Mouse (Mus musculus) T-helper 2 cell (primary cell): Measurements from ENCODE around the gene Ikbke.
"Not testable (repeated sequence)": the region's sequence is repeated elsewhere in the genome, so short reads cannot be mapped to it uniquely, and the experiment has no call there.

ENCODE experiments used
- in situ Hi-C: fragments of 300-600 bp; cut with MboI, MseI; formaldehyde crosslinking; loops from one replicate; pipeline ENCODE4 v1.15.1; 2025; ENCODE audit warnings: high pct_unique_total_duplicates

Ikbke gene

GRCm38 (mm10) chr1:131279456-131279776 lies at the start of gene Ikbke:
Gene Ikbke (minus strand): TSS chr1:131279606.
- in situ Hi-C loops, result no loop called here

GRCm38 (mm10) chr1:131329093-131329492 lies 49.7 kb upstream of the Ikbke start:
- in situ Hi-C loops, result not testable (repeated sequence)

GRCm38 (mm10) chr1:131327167-131327566 lies 47.8 kb upstream of the Ikbke start:
- in situ Hi-C loops, result no loop called here

- in situ Hi-C loops, result no loop called here
Observed at GRCm38 (mm10) chr1:131324816-131325463, 45.5 kb upstream of the Ikbke start.

- in situ Hi-C loops, result no loop called here
Observed at GRCm38 (mm10) chr1:131319598-131320330, 40.4 kb upstream of the Ikbke start.

- in situ Hi-C loops, result no loop called here
Observed at GRCm38 (mm10) chr1:131318397-131318796, 39.0 kb upstream of the Ikbke start.

- in situ Hi-C loops, result no loop called here
Observed at GRCm38 (mm10) chr1:131317625-131318024, 38.2 kb upstream of the Ikbke start.

- in situ Hi-C loops, result no loop called here
Observed at GRCm38 (mm10) chr1:131311284-131311683, 31.9 kb upstream of the Ikbke start.

- in situ Hi-C loops, result no loop called here
Observed at GRCm38 (mm10) chr1:131310237-131310818, 30.9 kb upstream of the Ikbke start.

- in situ Hi-C loops, result no loop called here
Observed at GRCm38 (mm10) chr1:131300750-131301149, 21.3 kb upstream of the Ikbke start.

GRCm38 (mm10) chr1:131299788-131300187 lies 20.4 kb upstream of the Ikbke start:
- in situ Hi-C loops, result no loop called here

- in situ Hi-C loops, result no loop called here
Observed at GRCm38 (mm10) chr1:131299240-131299639, 19.8 kb upstream of the Ikbke start.

- in situ Hi-C loops, result no loop called here
Observed at GRCm38 (mm10) chr1:131298171-131298570, 18.8 kb upstream of the Ikbke start.

GRCm38 (mm10) chr1:131296726-131297125 lies 17.3 kb upstream of the Ikbke start:
- in situ Hi-C loops, result no loop called here

GRCm38 (mm10) chr1:131295200-131295599 lies 15.8 kb upstream of the Ikbke start:
- in situ Hi-C loops, result no loop called here

- in situ Hi-C loops, result no loop called here
Observed at GRCm38 (mm10) chr1:131293922-131294250, 14.5 kb upstream of the Ikbke start.

GRCm38 (mm10) chr1:131293221-131293921 lies 14.0 kb upstream of the Ikbke start:
- in situ Hi-C loops, result no loop called here

- in situ Hi-C loops, result no loop called here
Observed at GRCm38 (mm10) chr1:131290648-131291047, 11.2 kb upstream of the Ikbke start.

- in situ Hi-C loops, result loop anchor here (5.0 kb wide), 1 partner anchor 263 kb away; no protein-coding TSS in a partner anchor
Observed at GRCm38 (mm10) chr1:131288938-131289337, 9.5 kb upstream of the Ikbke start.

GRCm38 (mm10) chr1:131287267-131287666 lies 7.9 kb upstream of the Ikbke start:
- in situ Hi-C loops, result loop anchor here (5.0 kb wide), 1 partner anchor 265 kb away; no protein-coding TSS in a partner anchor

GRCm38 (mm10) chr1:131286803-131287202 lies 7.4 kb upstream of the Ikbke start:
- in situ Hi-C loops, result loop anchor here (5.0 kb wide), 1 partner anchor 265 kb away; no protein-coding TSS in a partner anchor

GRCm38 (mm10) chr1:131284616-131285015 lies 5.2 kb upstream of the Ikbke start:
- in situ Hi-C loops, result loop anchor here (5.0 kb wide), 1 partner anchor 268 kb away; no protein-coding TSS in a partner anchor
